15 mouse cellular contexts compared by ENCODE assay signal in the genomic region with DNA sequence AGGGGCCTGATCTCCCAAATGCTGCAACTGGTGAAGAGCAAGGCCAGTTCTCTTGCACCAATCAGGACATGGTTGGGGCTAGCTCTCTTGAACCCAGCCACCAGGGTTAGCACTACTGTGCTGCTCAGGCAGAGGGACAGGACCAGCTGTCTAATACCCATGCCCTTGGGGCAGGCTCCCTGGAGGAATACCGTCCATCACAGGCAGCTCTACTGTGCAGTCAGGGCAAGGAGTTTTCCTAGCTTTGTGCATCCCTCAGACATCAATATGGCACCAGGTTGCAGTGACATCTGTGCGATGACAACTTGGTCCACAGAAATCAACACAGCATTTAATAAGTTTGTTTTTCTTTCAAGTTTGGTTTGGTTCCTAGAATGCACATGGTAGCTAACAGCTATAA.
"Had no signal": no experiment of that assay in that cellular context is flagged by ENCODE, and none has a peak within 500 bp of the region (broad histone marks: within the 10 kb centered on the region; RNA-seq: fewer than 3 reads in every experiment).

No protein-coding gene starts in this region.

- DNase-seq: kidney, postnatal 14 days; kidney, postnatal 4 days; left cerebral cortex, postnatal 4 days; liver, postnatal 0 days; lung, embryonic 14.5 days; thymus, adult 18-20 months; thymus, postnatal 36 days had no signal

- H3K27ac ChIP-seq: limb, embryonic 12.5 days; limb, embryonic 15.5 days; liver, embryonic 14.5 days; macrophage; midbrain, embryonic 13.5 days had no signal

- H3K4me3 ChIP-seq: limb, embryonic 12.5 days; limb, embryonic 15.5 days; midbrain, embryonic 13.5 days had no signal

- H3K4me2 ChIP-seq: limb, embryonic 12.5 days; limb, embryonic 15.5 days; liver, embryonic 11.5 days; lung, embryonic 14.5 days; midbrain, embryonic 13.5 days had no signal

- ATAC-seq: liver, postnatal 0 days; lung, postnatal 0 days; midbrain, embryonic 13.5 days; midbrain, embryonic 16.5 days had no signal

- H3K9me3 ChIP-seq: limb, embryonic 12.5 days; limb, embryonic 15.5 days; midbrain, embryonic 13.5 days had no signal

- H3K27me3 ChIP-seq: limb, embryonic 12.5 days; limb, embryonic 15.5 days; midbrain, embryonic 13.5 days had no signal

- H3K4me1 ChIP-seq: limb, embryonic 12.5 days; limb, embryonic 15.5 days; midbrain, embryonic 13.5 days had no signal

- H3K36me3 ChIP-seq: limb, embryonic 12.5 days; limb, embryonic 15.5 days; midbrain, embryonic 13.5 days had no signal

- H3K9ac ChIP-seq: limb, embryonic 12.5 days; limb, embryonic 15.5 days; liver, embryonic 14.5 days; liver, postnatal 0 days; lung, embryonic 14.5 days; midbrain, embryonic 13.5 days had no signal
